Mouse (Mus musculus) heart, postnatal 14 days (tissue): Measurements from ENCODE around the gene Hmgb1. TPM values are rescaled to one million over a fixed set of nuclear protein-coding genes. Genes with fewer than 3 reads are reported as not detected.

ENCODE experiments used
- DNase-seq, 2 experiments: peaks; one replicate each; pipeline ENCODE4 v3.0.0; 2021 to 2022
- intact Hi-C: fragments of 180-260 bp; cut with DNase I; formaldehyde crosslinking; loops from one replicate; pipeline ENCODE4 v1.15.1; 2025
- total RNA-seq, 2 experiments: library from RNA; stranded (reverse); gene quantifications; 2 replicates each; pipeline ENCODE4 v1.2.3; 2021

Hmgb1 gene
- total RNA-seq, 2 experiments from 2014 or later = 119 to 130 TPM

- no peak for DNase-seq
- intact Hi-C loops = no loop called here
Measured at GRCm38 (mm10) chr5:149198782-149199181, 14.5 kb upstream of the Hmgb1 start.

GRCm38 (mm10) chr5:149196611-149197010 lies 12.3 kb upstream of the Hmgb1 start:
- intact Hi-C loops = no loop called here
- no peak for DNase-seq

- intact Hi-C loops = no loop called here
- no peak for DNase-seq
Measured at GRCm38 (mm10) chr5:149190160-149190559, 5.9 kb upstream of the Hmgb1 start.

GRCm38 (mm10) chr5:149185806-149186205 lies 1.5 kb upstream of the Hmgb1 start:
- DNase-seq = no peak
- intact Hi-C loops = loop anchor here (2.0 to 10.0 kb wide), 3 partner anchors 43 to 261 kb away; partner anchors contain the start of gene Katnal1

GRCm38 (mm10) chr5:149184844-149185186 lies 526 bp upstream of the Hmgb1 start:
- DNase-seq = peak; percentile 53 to 55
- intact Hi-C loops = loop anchor here (2.0 to 10.0 kb wide), 3 partner anchors 44 to 260 kb away; partner anchors contain the start of gene Katnal1

- intact Hi-C loops = loop anchor here (2.0 to 10.0 kb wide), 3 partner anchors 45 to 259 kb away; partner anchors contain the start of gene Katnal1
- no peak for DNase-seq
Measured at GRCm38 (mm10) chr5:149183721-149184103, 577 bp downstream of the Hmgb1 start.

- intact Hi-C loops = loop anchor here (10.0 kb wide), 1 partner anchor 258 kb away; the partner anchor contains the start of gene Katnal1
- no peak for DNase-seq
Measured at GRCm38 (mm10) chr5:149183122-149183521, 1.2 kb downstream of the Hmgb1 start.

GRCm38 (mm10) chr5:149182186-149182870 lies 2.0 kb downstream of the Hmgb1 start:
- intact Hi-C loops = loop anchor here (10.0 kb wide), 1 partner anchor 258 kb away; the partner anchor contains the start of gene Katnal1
- no peak for DNase-seq

GRCm38 (mm10) chr5:149179826-149180225 lies 4.5 kb downstream of the Hmgb1 start:
- DNase-seq = no peak
- intact Hi-C loops = loop anchor here (10.0 kb wide), 1 partner anchor 255 kb away; the partner anchor contains the start of gene Katnal1

- intact Hi-C loops = no loop called here
- no peak for DNase-seq
Measured at GRCm38 (mm10) chr5:149178095-149178494, 6.2 kb downstream of the Hmgb1 start.

GRCm38 (mm10) chr5:149175736-149176135 lies 8.6 kb downstream of the Hmgb1 start:
- DNase-seq = no peak
- intact Hi-C loops = no loop called here

- intact Hi-C loops = no loop called here
- DNase-seq = no peak
Measured at GRCm38 (mm10) chr5:149174527-149174926, 9.8 kb downstream of the Hmgb1 start.

GRCm38 (mm10) chr5:149172246-149172645 lies 12.0 kb downstream of the Hmgb1 start:
- intact Hi-C loops = no loop called here
- no peak for DNase-seq

GRCm38 (mm10) chr5:149170841-149171588 lies 13.3 kb downstream of the Hmgb1 start:
- intact Hi-C loops = no loop called here
- no peak for DNase-seq

GRCm38 (mm10) chr5:149168816-149169215 lies 15.5 kb downstream of the Hmgb1 start:
- DNase-seq = no peak
- intact Hi-C loops = no loop called here

- intact Hi-C loops = no loop called here
- no peak for DNase-seq
Measured at GRCm38 (mm10) chr5:149168051-149168450, 16.2 kb downstream of the Hmgb1 start.

- no peak for DNase-seq
- intact Hi-C loops = no loop called here
Measured at GRCm38 (mm10) chr5:149166011-149166410, 18.3 kb downstream of the Hmgb1 start.

GRCm38 (mm10) chr5:149164881-149165280 lies 19.4 kb downstream of the Hmgb1 start:
- DNase-seq = no peak
- intact Hi-C loops = no loop called here

GRCm38 (mm10) chr5:149162890-149163289 lies 21.4 kb downstream of the Hmgb1 start:
- intact Hi-C loops = no loop called here
- no peak for DNase-seq

- DNase-seq = no peak
- intact Hi-C loops = no loop called here
Measured at GRCm38 (mm10) chr5:149160469-149160868, 23.8 kb downstream of the Hmgb1 start.

- intact Hi-C loops = no loop called here
- no peak for DNase-seq
Measured at GRCm38 (mm10) chr5:149159021-149159420, 25.3 kb downstream of the Hmgb1 start.
